Mouse (Mus musculus): ENCODE results near the gene Morn4.

DNA sequence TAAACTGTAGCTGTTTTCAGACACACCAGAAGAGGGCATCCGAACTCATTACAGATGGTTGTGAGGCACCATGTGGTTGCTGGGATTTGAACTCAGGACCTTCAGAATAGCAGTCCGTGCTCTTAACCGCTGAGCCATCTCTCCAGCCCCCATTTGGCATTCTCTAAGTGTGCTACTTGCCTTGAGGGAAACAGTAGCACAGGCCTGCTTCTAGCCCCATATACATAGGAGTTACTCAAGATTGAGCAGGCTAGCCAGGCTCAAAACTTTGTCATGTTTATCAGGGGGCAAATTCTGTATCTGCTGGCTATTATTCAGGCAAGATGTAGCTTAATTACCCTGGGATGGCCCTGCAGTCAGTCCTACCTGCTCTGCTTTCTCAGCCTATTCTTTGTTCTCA is 34.8 kb downstream of the Morn4 start:
- TF ChIP-seq CTCF (conservative IDR thresholded peaks at IDR 0.05; ENCODE audit: insufficient read depth, insufficient read length, low read depth, low read length) (no peak), POLR2A (IDR thresholded peaks at IDR 0.05; ENCODE audit: low read depth, low read length) (no peak)
